Mouse (Mus musculus) liver, embryonic 12.5 days (tissue): Measurements from ENCODE around the gene Prph. TPM values are rescaled to one million over a fixed set of nuclear protein-coding genes. Genes with fewer than 3 reads are reported as not detected.
"Not testable (repeated sequence)": the region's sequence is repeated elsewhere in the genome, so short reads cannot be mapped to it uniquely, and the experiment has no call there.

ENCODE experiments used
- ATAC-seq: fragments of 200-750 bp; cut with Nextera tagmentation; 2 replicates; pipeline ENCODE4 v1.8.0; 2017; ENCODE audit warnings: moderate number of reproducible peaks, mild to moderate bottlenecking, moderate library complexity
- H3K27ac ChIP-seq: fragments of 300-500 bp; sonication (generic); 2 replicates; pipeline ENCODE4 v1.5.1; 2016; ENCODE audit warnings: mild to moderate bottlenecking
- H3K27me3 ChIP-seq: fragments of 300-500 bp; sonication (generic); replicated peaks from 2 replicates; pipeline ENCODE4 v1.6.1; 2016; ENCODE audit warnings: mild to moderate bottlenecking, moderate library complexity
- H3K36me3 ChIP-seq: fragments of 300-500 bp; sonication (generic); 2 replicates; pipeline ENCODE4 v1.6.1; 2016; ENCODE audit warnings: mild to moderate bottlenecking, moderate library complexity
- H3K4me1 ChIP-seq: fragments of 300-500 bp; sonication (generic); 2 replicates; pipeline ENCODE4 v1.6.1; 2016
- H3K4me2 ChIP-seq: fragments of 300-500 bp; sonication (generic); 2 replicates; pipeline ENCODE4 v1.6.1; 2016; ENCODE audit warnings: mild to moderate bottlenecking, moderate library complexity
- H3K4me3 ChIP-seq: fragments of 300-500 bp; sonication (generic); 2 replicates; pipeline ENCODE4 v1.5.1; 2016; ENCODE audit warnings: mild to moderate bottlenecking, moderate library complexity
- H3K9ac ChIP-seq: fragments of 300-500 bp; sonication (generic); 2 replicates; pipeline ENCODE4 v1.6.1; 2016; ENCODE audit warnings: mild to moderate bottlenecking, moderate library complexity
- H3K9me3 ChIP-seq: fragments of 300-500 bp; sonication (generic); replicated peaks from 2 replicates; pipeline ENCODE4 v1.6.1; 2016; ENCODE audit warnings: mild to moderate bottlenecking, moderate library complexity
- WGBS: fragments of 180-500 bp; shearing (Covaris S2); methylation state at CpG from one replicate; pipeline ENCODE4 v1.1.7; 2016; ENCODE audit not compliant: insufficient replicate concordance; 5-methylcytosine and 5-hydroxymethylcytosine counted together
- polyA plus RNA-seq: library from polyadenylated mRNA; unstranded; fragments of >200 nt; fragmentation: Nextera tagmentation; extraction: Ambion mirVana; gene quantifications from 2 replicates; pipeline ENCODE4 v1.2.1, GENCODE M21; 2016

The Prph gene
- polyA plus RNA-seq, 1 experiment from 2014 or later: 0.89 TPM

- no peak overlapping the region for H3K27ac ChIP-seq
- WGBS: 85% methylated on average over 4 of the region's 4 CpGs
- H3K4me3 ChIP-seq: no peak overlapping the region
- no peak for ATAC-seq
- peaks cover 46% of the 10 kb centered on the region for H3K4me1 ChIP-seq
- peaks cover 62% of the 10 kb centered on the region for H3K36me3 ChIP-seq
- no peaks in the 10 kb centered on the region for H3K9me3 ChIP-seq
- no peaks in the 10 kb centered on the region for H3K27me3 ChIP-seq
- no peak overlapping the region for H3K4me2 ChIP-seq
- H3K9ac ChIP-seq: no peak overlapping the region
These were observed 19.5 kb upstream of the Prph start for GRCm38 (mm10) chr15:99035431-99035830.

DNA sequence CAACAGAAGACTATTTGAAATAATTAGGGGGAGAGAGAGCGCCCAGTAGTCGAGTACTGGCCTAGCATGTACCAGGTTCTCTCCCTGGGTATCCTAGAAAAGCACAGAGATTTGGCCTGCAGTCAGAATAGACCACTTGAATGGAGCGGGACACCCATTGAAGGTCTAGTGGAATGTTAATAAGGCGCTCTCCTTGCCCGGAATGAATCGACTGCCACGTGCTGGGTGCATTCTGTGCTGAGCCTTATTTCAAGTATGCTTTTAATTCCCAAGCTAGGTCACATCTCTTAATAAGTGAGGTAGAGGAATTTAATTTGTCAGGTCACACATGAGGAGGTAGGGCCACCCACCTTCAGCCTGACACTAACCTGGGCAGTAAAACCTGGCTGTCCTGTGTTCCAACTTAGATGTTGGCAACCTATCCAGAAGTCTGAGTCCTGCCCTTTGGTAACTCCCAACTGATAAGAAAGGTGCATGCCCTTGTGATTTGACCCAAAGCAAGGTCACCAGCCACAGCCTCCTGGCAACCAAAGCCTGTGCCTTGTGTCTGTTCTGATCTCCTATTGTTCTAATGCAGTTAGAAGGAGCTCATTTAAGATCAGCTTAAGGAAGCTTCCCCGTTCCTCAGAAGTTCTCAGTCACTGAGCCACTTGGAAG lies 18.6 kb upstream of the Prph start:
- Histone ChIP-seq H3K4me2 (no peak overlapping the region), H3K36me3 (peaks cover 62% of the 10 kb centered on the region), H3K9ac (no peak overlapping the region), H3K4me1 (peaks cover 52% of the 10 kb centered on the region), H3K9me3 (no peaks in the 10 kb centered on the region), H3K4me3 (no peak overlapping the region), H3K27me3 (peaks cover 2% of the 10 kb centered on the region; the same call in 1 of the 2 replicates), H3K27ac (no peak overlapping the region)
- WGBS: 92% methylated on average over 8 of the region's 8 CpGs
- no peak for ATAC-seq

DNA sequence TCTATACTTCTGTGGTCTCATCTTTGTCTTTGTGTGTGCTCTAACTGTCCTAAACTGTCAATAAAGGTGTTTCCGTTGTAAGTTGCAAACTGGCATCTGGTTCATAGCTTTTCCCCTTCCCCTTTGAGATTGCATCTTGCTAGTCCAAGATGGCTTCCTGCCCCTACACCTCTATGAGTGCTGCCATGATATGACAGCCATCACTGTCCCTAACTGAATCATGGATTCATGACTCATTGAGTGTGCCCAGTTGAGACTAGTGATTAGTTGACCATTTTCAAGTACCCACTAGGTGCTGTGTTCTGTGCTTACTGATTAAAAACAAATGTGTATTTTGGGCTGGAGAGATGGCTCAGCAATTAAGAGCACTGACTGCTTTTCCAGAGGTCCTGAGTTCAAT lies 16.9 kb upstream of the Prph start:
- H3K36me3 ChIP-seq: peaks cover 51% of the 10 kb centered on the region
- WGBS: 80% methylated on average over 1 of the region's 1 CpGs
- H3K4me2 ChIP-seq: no peak overlapping the region
- H3K9me3 ChIP-seq: no peaks in the 10 kb centered on the region
- peaks cover 35% of the 10 kb centered on the region for H3K4me1 ChIP-seq
- no peak for ATAC-seq
- H3K27me3 ChIP-seq: peaks cover 19% of the 10 kb centered on the region
- H3K9ac ChIP-seq: no peak overlapping the region
- H3K4me3 ChIP-seq: no peak overlapping the region
- H3K27ac ChIP-seq: no peak overlapping the region

GRCm38 (mm10) chr15:99038797-99039196 lies 16.2 kb upstream of the Prph start:
- H3K27me3 ChIP-seq: peaks cover 22% of the 10 kb centered on the region
- 81% methylated on average over 5 of the region's 5 CpGs for WGBS
- H3K4me2 ChIP-seq: no peak overlapping the region
- ATAC-seq: no peak
- H3K9me3 ChIP-seq: no peaks in the 10 kb centered on the region
- no peak overlapping the region for H3K9ac ChIP-seq
- H3K27ac ChIP-seq: no peak overlapping the region
- H3K4me3 ChIP-seq: no peak overlapping the region
- H3K36me3 ChIP-seq: peaks cover 43% of the 10 kb centered on the region
- peaks cover 27% of the 10 kb centered on the region for H3K4me1 ChIP-seq

DNA sequence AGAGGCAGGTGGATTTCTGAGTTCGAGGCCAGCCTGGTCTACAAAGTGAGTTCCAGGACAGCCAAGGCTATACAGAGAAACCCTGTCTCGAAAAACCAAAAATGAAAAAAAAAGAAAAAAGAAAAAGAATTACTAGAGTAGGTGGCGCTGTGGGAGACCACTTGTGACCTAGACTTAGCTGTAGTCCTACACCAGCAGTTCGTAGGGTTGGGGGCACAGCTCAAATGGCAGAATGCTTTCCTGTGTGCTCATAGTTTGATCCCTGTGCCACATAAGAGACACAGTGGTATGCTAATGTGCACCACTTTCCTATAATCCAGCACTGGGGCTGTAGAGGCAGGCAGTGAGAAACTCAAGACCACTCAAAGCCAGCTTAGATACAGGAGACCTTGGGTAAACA lies 15.7 kb upstream of the Prph start:
- Histone ChIP-seq H3K4me3 (no peak overlapping the region), H3K4me1 (peaks cover 26% of the 10 kb centered on the region), H3K4me2 (no peak overlapping the region), H3K9me3 (no peaks in the 10 kb centered on the region), H3K27me3 (peaks cover 22% of the 10 kb centered on the region), H3K36me3 (peaks cover 41% of the 10 kb centered on the region), H3K9ac (no peak overlapping the region), H3K27ac (no peak overlapping the region)
- WGBS: 71% methylated on average over 4 of the region's 4 CpGs
- no peak for ATAC-seq

DNA sequence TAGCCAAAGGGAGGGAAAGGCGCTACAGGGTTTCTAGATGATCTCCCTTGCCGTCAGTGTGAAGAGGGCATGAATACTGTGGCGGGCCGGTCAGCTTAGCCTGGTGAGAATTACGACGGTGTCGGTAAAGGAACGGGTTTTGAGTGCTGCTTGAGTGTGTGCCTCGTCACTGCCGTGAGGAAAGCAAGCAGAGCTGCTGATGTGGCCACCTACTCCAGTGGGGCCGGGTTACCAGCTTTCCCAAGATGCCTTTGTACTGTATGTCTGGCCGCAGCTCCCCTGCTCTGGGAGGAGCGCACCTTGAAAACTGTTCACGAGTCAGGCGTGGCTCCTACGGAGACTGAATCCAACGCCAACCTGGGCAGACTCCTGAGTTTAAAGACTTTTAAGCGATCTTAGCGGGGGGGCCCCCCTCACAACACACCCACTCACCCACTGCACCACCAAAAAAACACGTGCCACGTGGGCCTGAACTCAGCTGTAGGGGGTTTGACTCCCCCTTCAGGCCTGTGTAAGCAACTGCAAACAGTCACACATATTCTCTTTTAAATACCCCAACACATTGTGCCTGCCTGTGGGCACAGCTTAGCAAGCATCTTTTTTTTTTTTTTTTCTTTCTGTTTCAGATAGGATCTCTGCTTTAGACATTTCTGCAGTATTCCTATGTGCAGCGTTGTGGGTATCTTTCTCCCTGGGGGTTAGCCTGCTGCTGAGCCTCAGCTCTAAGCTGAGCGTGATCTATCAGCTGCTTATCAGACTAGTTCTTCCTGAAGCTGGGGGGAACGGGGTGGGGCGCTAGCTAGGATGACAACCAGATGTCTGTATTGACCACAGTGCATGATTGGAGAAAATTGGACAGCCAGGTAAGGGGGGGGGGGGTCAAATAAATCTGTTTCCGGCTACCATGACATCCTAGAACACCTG lies 14.7 kb upstream of the Prph start:
- Histone ChIP-seq H3K36me3 (peaks cover 31% of the 10 kb centered on the region), H3K4me1 (peaks cover 19% of the 10 kb centered on the region), H3K27me3 (peaks cover 22% of the 10 kb centered on the region), H3K4me3 (no peak overlapping the region), H3K4me2 (no peak overlapping the region), H3K9me3 (no peaks in the 10 kb centered on the region), H3K27ac (no peak overlapping the region), H3K9ac (no peak overlapping the region)
- ATAC-seq: no peak
- WGBS: 44% methylated on average over 26 of the region's 26 CpGs

- no peak overlapping the region for H3K4me2 ChIP-seq
- H3K36me3 ChIP-seq: peaks cover 22% of the 10 kb centered on the region
- WGBS: 63% methylated on average over 21 of the region's 21 CpGs
- H3K9me3 ChIP-seq: no peaks in the 10 kb centered on the region
- no peak overlapping the region for H3K27ac ChIP-seq
- peaks cover 14% of the 10 kb centered on the region for H3K4me1 ChIP-seq
- no peak for ATAC-seq
- H3K27me3 ChIP-seq: peaks cover 22% of the 10 kb centered on the region
- H3K9ac ChIP-seq: no peak overlapping the region
- H3K4me3 ChIP-seq: no peak overlapping the region
These were observed 13.8 kb upstream of the Prph start for GRCm38 (mm10) chr15:99040920-99041856.

GRCm38 (mm10) chr15:99042334-99042733 lies 12.6 kb upstream of the Prph start:
- H3K9me3 ChIP-seq: no peaks in the 10 kb centered on the region
- H3K27me3 ChIP-seq: peaks cover 30% of the 10 kb centered on the region
- H3K9ac ChIP-seq: no peak overlapping the region
- H3K4me2 ChIP-seq: no peak overlapping the region
- peaks cover 14% of the 10 kb centered on the region for H3K36me3 ChIP-seq
- H3K4me1 ChIP-seq: peaks cover 14% of the 10 kb centered on the region
- WGBS: 73% methylated on average over 5 of the region's 5 CpGs
- ATAC-seq: peak; percentile 43; the same call in 1 of the 2 replicates
- H3K27ac ChIP-seq: no peak overlapping the region
- H3K4me3 ChIP-seq: no peak overlapping the region

DNA sequence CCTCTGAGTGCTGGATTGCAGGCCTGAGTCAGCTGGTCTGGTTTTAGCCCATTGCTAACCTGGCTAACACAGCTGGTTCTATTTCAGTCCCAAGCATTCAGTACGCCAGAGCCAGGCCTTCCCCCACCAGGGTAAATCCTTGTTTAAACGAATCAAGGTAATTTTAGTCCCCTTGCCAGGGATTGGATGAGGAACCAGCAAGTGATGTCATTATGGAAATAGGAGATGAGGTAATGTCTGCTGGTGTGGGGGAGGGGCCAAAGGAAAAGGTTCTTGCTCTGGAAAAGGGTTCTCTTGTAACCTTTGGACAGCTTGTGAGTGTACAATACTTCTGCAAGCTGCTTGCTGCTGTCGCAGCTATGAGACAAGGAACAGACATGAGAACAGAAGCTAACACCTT lies 10.1 kb upstream of the Prph start:
- Histone ChIP-seq H3K4me1 (peaks cover 14% of the 10 kb centered on the region), H3K27ac (no peak overlapping the region), H3K9me3 (no peaks in the 10 kb centered on the region), H3K9ac (no peak overlapping the region), H3K4me3 (no peak overlapping the region), H3K27me3 (peaks cover 35% of the 10 kb centered on the region), H3K4me2 (no peak overlapping the region), H3K36me3 (no peaks in the 10 kb centered on the region)
- 49% methylated on average over 3 of the region's 3 CpGs for WGBS
- no peak for ATAC-seq

DNA sequence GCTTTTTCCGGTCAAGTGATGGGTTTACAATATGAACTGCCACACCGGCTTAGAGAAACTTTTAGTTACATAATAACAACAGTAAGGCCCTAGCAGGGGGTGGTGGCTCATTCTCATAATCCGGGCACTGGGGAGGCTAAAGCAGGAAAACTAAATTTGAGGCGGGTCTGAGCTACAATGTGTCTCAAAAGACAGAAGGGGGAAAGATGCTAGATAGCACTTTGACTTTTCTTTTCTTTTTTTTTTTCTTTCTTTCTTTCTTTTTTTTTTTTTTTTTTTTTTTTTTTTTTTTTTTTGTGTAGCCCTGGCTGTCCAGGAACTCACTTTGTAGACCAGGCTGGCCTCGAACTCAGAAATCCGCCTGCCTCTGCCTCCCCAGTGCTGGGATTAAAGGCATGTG lies 9.2 kb upstream of the Prph start:
- ATAC-seq, H3K36me3 ChIP-seq: not testable (repeated sequence)

GRCm38 (mm10) chr15:99049473-99050253 lies 5.3 kb upstream of the Prph start:
- Histone ChIP-seq H3K4me1 (no peaks in the 10 kb centered on the region), H3K27me3 (peaks cover 61% of the 10 kb centered on the region), H3K9me3 (no peaks in the 10 kb centered on the region), H3K4me2 (no peak overlapping the region), H3K27ac (no peak overlapping the region), H3K9ac (no peak overlapping the region), H3K36me3 (no peaks in the 10 kb centered on the region), H3K4me3 (no peak overlapping the region)
- no peak for ATAC-seq
- WGBS: 30% methylated on average over 13 of the region's 13 CpGs

More for the DNA sequence above, 9.2 kb upstream of the Prph start:
- not testable (repeated sequence) for H3K27ac ChIP-seq, H3K4me2 ChIP-seq, H3K9ac ChIP-seq, H3K4me3 ChIP-seq, H3K4me1 ChIP-seq, H3K9me3 ChIP-seq
- WGBS: 73% methylated on average over 6 of the region's 6 CpGs
- peaks cover 44% of the 10 kb centered on the region for H3K27me3 ChIP-seq
